Mouse (Mus musculus) adrenal gland, postnatal 4 days (tissue): ENCODE results near the gene Slc4a2. TPM values are rescaled to one million over a fixed set of nuclear protein-coding genes. Genes with fewer than 3 reads are reported as not detected.
A peak's percentile ranks its signal among the peaks of the same experiment; 100 is the strongest.

Experiments used
- DNase-seq, 2 experiments: peaks; one replicate each; pipeline ENCODE4 v3.0.0; 2021 to 2022; ENCODE audit warnings: low spot score in 2 of 2, mixed read lengths in 2 of 2
- long read RNA-seq, 2 experiments: library from polyadenylated mRNA; stranded (forward); transcript quantifications; one replicate each; pipeline ENCODE4 v2.0.0; 2021
- total RNA-seq, 2 experiments: library from RNA; stranded (reverse); gene quantifications; 2 replicates each; pipeline ENCODE4 v1.2.3; 2021

Slc4a2 gene
- 10 to 100 TPM; 60.8 to 70.1 TPM for total RNA-seq
- long read RNA-seq, experiment 1, full-length matches to known transcripts = 28 of 44 reads
- long read RNA-seq, experiment 1, partial matches to known transcripts = 10 of 44 reads
- long read RNA-seq, experiment 1, other reads (novel, unspliced or antisense) = 6 of 44 reads
- long read RNA-seq, experiment 2, full-length matches to known transcripts = 25 of 67 reads
- long read RNA-seq, experiment 2, partial matches to known transcripts = 30 of 67 reads
- long read RNA-seq, experiment 2, other reads (novel, unspliced or antisense) = 12 of 67 reads

GRCm38 (mm10) chr5:24423129-24424003 lies at the start of gene Slc4a2, which contains the start of gene Cdk5:
Gene Slc4a2 (plus strand): TSS chr5:24423837.
Gene Cdk5 (minus strand): TSS chr5:24423530.
- DNase-seq = peak; percentile 81 to 93

GRCm38 (mm10) chr5:24374216-24374615 lies 49.4 kb upstream of the Slc4a2 start:
- DNase-seq = no peak

DNA sequence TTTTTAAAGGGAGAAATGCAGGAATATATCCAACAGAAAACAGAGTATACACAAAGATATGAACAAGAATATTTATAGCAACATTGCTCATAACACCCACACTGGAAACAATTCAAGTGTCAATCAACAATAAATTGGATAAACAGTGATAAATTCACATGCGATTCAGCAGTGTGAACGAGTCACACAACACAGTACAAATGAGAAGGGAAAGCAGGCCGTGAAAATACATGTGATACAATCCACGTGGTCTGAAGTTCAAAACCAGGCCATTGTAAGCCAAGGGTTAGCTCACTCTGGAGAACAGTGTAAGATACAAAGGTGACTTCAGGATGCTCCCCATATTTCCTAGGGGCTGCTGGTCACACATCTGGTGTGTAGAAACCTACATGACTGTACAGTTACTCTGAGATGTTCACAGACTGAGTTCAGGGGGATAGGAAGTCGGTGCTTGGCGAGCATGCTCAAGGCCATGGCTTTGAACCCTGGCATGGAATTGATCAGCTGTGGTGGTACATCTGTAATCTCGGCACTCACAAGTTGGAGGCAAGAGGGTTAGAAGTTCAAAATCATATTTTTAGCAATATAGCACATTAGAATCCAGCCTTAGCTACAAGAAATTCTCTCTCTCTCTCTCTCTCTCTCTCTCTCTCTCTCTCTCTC lies 48.8 kb upstream of the Slc4a2 start:
- no peak for DNase-seq

DNA sequence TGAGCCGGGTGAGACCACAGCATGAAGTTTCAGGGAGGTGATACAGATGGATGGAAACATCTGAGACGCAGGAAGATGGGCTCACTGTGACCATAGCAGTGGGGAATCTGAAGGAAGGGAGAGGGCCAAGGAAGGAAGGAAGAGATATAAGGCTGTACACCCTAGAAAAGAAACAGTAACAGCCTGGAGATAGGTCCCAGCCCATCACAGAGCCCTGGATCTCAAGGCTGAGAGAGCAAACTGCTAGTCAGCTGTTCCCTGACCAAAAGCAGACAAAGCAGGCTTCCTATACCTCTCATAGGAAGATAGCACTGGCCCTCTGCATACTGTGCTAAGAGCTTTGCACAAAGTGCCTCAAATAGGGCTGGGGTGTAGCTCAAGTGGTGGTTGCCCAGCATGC lies 44.9 kb upstream of the Slc4a2 start:
- DNase-seq = no peak

DNA sequence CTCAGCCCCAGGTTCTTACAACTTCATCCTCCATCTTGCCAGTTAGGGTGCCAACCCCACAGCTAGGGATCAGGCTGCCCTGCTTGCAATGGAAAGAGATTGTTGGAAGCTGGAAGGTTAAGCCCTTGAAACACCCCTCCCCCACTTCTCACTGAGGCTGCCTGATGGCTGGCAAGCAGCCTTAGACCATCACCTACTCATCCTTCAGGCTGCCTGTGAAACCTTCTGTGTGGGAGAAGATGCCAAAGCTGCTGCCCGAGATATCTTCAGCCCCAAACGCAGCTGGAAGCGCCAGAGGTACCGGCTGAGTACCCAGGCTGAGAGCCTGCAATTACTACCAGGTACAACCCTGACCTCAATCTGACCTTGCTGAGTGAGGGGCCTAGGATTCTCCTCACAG lies 44.1 kb upstream of the Slc4a2 start:
- DNase-seq = no peak

GRCm38 (mm10) chr5:24380499-24380898 lies 43.1 kb upstream of the Slc4a2 start:
- DNase-seq = no peak

DNA sequence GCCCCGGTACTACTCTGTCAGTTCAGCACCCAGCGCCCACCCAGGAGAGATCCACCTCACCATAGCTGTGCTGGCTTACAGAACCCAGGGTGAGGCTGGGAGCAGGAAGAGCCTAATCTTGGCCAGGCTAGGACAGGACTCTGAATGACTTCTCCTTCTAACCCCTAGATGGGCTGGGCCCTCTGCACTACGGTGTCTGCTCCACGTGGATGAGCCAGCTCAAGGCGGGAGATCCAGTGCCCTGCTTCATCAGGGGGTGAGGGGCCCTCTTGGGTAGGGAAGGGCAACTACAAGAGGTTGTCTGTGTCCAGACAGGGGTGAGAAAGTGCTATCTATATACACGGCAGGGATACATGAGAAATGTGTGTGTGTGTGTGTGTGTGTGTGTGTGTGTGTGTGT lies 42.2 kb upstream of the Slc4a2 start:
- DNase-seq = no peak

- DNase-seq = no peak
These were observed 41.6 kb upstream of the Slc4a2 start for GRCm38 (mm10) chr5:24381988-24382387.

GRCm38 (mm10) chr5:24383026-24383859 lies 40.4 kb upstream of the Slc4a2 start:
- peak; percentile 79 to 82 for DNase-seq

DNA sequence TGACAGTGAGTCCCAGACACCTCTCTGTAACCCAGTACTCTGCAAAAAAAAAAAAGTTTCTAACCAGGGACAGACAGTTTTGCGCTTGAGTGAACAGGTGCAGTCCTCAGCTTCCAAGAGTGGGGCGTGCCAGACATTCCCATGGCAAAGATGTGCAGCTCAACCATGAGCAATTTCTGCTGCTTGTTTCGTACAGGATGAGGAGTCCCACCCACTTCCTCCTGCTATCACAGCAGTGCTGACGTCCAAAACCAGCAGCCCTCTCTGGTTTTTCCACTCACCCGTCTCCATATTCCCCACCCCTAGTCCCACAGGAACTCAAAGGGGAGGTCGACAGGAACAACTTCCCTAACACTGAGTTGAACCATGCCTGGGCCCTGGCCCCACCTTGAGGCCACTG lies 39.2 kb upstream of the Slc4a2 start:
- no peak for DNase-seq

GRCm38 (mm10) chr5:24385374-24385773 lies 38.3 kb upstream of the Slc4a2 start:
- DNase-seq = no peak

GRCm38 (mm10) chr5:24385887-24386550 lies 37.6 kb upstream of the Slc4a2 start:
- DNase-seq = no peak

- no peak for DNase-seq
These were observed 36.1 kb upstream of the Slc4a2 start for GRCm38 (mm10) chr5:24387264-24388241.

- no peak for DNase-seq
These were observed 35.3 kb upstream of the Slc4a2 start for GRCm38 (mm10) chr5:24388246-24388915.

- no peak for DNase-seq
These were observed 34.5 kb upstream of the Slc4a2 start for GRCm38 (mm10) chr5:24389011-24389657.

DNA sequence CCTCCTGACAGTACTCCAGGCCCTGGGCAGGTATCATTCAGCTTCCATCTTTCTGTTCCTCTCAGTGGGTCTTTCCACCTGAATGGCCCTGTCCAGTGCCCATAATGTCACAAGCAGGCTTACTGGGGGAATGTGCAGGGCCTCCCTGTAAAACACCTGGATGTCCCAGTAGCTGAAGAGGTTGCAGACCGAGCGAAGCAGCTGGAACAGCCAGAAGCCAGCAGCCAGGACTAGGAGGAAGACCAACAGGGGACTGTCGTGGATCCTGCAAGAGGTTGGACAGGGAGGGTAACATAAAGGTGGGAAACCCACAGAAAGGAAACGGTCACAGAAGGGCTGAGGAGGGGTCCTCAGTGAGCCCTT lies 34.0 kb upstream of the Slc4a2 start:
- DNase-seq = no peak

DNA sequence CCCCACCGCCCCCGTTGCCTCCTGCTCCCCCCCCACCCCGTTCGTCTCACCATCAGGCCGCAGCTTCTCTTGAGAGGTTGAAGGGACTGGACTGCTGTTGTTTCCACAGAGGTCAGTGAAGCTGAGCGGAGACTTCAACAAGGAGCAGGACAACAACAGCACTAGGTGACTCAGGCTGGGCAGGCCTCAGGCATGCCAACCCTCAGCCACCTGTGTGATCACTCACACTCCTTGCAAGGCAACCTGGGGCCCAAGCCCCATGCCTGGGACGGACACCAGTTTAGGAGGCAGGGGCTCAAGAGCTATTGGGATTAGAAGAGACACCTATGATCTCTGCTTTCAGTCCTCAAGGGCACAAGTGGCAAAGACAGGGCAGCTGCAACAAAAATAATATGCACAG lies 31.8 kb upstream of the Slc4a2 start, which contains the start of gene Atg9b:
Gene Atg9b, minus strand, starts transcription at position 280 of the 400 bp plus-strand sequence.
- DNase-seq = no peak

DNA sequence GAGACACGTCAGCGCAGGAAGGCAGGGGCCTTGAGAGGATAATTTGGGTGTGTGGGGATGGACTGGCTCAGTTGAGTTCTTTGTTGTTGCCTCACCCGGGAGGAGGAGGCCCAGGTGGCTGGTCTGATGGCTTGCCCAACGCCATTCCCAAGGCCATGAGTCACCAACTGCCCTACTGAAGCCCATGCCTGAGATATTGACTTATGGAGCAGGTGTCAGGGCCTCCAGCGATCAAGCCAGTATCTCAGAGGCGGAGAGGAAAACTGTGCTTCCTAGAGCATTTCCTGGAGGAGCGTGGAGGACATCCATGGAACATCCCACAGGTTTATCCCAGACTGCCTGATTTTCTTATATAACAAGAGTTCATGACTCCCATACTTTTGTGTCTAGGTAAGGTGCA lies 30.9 kb upstream of the Slc4a2 start:
- no peak for DNase-seq
